Mouse (Mus musculus) ES-CJ7 (cell line): ENCODE measurements around the gene Catsperz.

Experiments used
- DNase-seq: peaks from one replicate; pipeline ENCODE4 v3.0.0; 2011; ENCODE audit warnings: low read depth, low spot score

The Catsperz gene

GRCm38 (mm10) chr19:6924461-6925306, 496 bp downstream of the Catsperz start:
- peak; percentile 84 for DNase-seq

GRCm38 (mm10) chr19:6922901-6923735, 2.1 kb downstream of the Catsperz start:
- DNase-seq = no peak

- peak; percentile 100 for DNase-seq
Observed at GRCm38 (mm10) chr19:6921647-6922567, 3.3 kb downstream of the Catsperz start, which contains the start of gene Esrra. Gene Esrra (minus strand): TSS chr19:6921813.

- DNase-seq = peak; percentile 85
Observed at GRCm38 (mm10) chr19:6920741-6921636, 4.2 kb downstream of the Catsperz start.

- DNase-seq = no peak
Observed at GRCm38 (mm10) chr19:6919876-6920740, 5.1 kb downstream of the Catsperz start.

- DNase-seq = no peak
Observed at GRCm38 (mm10) chr19:6919431-6919830, 5.7 kb downstream of the Catsperz start.

- DNase-seq = no peak
Observed at GRCm38 (mm10) chr19:6918321-6918720, 6.9 kb downstream of the Catsperz start.

- DNase-seq = no peak
Observed at GRCm38 (mm10) chr19:6916496-6916895, 8.7 kb downstream of the Catsperz start.

GRCm38 (mm10) chr19:6915276-6915675, 9.9 kb downstream of the Catsperz start:
- no peak for DNase-seq

GRCm38 (mm10) chr19:6914540-6914939, 10.6 kb downstream of the Catsperz start:
- no peak for DNase-seq

GRCm38 (mm10) chr19:6913991-6914390, 11.2 kb downstream of the Catsperz start:
- DNase-seq = no peak

- DNase-seq = no peak
Observed at GRCm38 (mm10) chr19:6913036-6913435, 12.1 kb downstream of the Catsperz start.

- no peak for DNase-seq
Observed at GRCm38 (mm10) chr19:6912205-6912970, 12.8 kb downstream of the Catsperz start.

GRCm38 (mm10) chr19:6911101-6912074, 13.8 kb downstream of the Catsperz start:
- DNase-seq = no peak

GRCm38 (mm10) chr19:6910306-6910705, 14.9 kb downstream of the Catsperz start:
- peak; percentile 58 for DNase-seq

- DNase-seq = peak; percentile 95
Observed at GRCm38 (mm10) chr19:6909507-6910289, 15.5 kb downstream of the Catsperz start, which contains the start of the genes Trmt112 and Prdx5. Gene Trmt112 (plus strand): TSS chr19:6909698. Gene Prdx5 (minus strand): TSS chr19:6910106.
